Mouse (Mus musculus) subcutaneous adipose tissue, adult 2 months (tissue): ENCODE results near the gene Olfr1161. TPM values are rescaled to one million over a fixed set of nuclear protein-coding genes. Genes with fewer than 3 reads are reported as not detected.

Experiments
- polyA plus RNA-seq: library from polyadenylated mRNA; depleted of rRNA; stranded (reverse); fragments of >200 nt; gene quantifications from 2 replicates; pipeline ENCODE4 v1.2.3, GENCODE M21; 2012; ENCODE audit warnings: low replicate concordance; rRNA removed

Olfr1161 gene
- not detected in 2 replicates for polyA plus RNA-seq

GRCm38 (mm10) chr2:88022474-88022873 is at the start of gene Olfr1161:
Gene Olfr1161, plus strand, starts transcription at chr2:88022774.

DNA sequence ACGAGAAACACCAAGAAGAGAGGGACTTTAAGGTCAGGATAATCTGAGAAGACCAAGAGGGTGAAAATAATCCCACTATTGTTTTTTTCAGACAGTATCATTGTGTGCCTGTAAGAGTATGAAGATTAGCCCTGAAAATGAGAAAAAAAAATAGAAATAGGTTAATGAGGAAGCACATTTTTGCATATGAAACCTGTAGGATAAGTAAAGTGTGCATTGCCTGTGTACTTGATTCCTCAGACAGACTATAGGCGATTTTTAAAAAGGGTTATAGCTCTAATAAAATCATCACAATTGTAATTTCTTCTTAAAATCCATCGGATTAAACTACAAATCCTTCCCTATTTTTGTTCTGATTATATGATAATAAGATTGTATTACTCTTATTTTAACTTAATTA is 48.0 kb upstream of the Olfr1161 start, which contains the start of gene Olfr74:
Gene Olfr74, minus strand, starts transcription at position 101 of the 400 bp plus-strand sequence.

GRCm38 (mm10) chr2:87989813-87990212 is 32.8 kb upstream of the Olfr1161 start, which contains the start of gene Olfr1158:
Gene Olfr1158, plus strand, starts transcription at chr2:87990113.

GRCm38 (mm10) chr2:88007515-88008318 is 14.9 kb upstream of the Olfr1161 start, which contains the start of gene Olfr1160:
Gene Olfr1160, minus strand, starts transcription at chr2:88008268.

GRCm38 (mm10) chr2:88037599-88037998 is 15.0 kb downstream of the Olfr1161 start, which contains the start of gene Olfr73:
Gene Olfr73, minus strand, starts transcription at chr2:88037699.

GRCm38 (mm10) chr2:88051029-88051428 is 28.5 kb downstream of the Olfr1161 start, which contains the start of gene Olfr1162:
Gene Olfr1162, minus strand, starts transcription at chr2:88051129.

DNA sequence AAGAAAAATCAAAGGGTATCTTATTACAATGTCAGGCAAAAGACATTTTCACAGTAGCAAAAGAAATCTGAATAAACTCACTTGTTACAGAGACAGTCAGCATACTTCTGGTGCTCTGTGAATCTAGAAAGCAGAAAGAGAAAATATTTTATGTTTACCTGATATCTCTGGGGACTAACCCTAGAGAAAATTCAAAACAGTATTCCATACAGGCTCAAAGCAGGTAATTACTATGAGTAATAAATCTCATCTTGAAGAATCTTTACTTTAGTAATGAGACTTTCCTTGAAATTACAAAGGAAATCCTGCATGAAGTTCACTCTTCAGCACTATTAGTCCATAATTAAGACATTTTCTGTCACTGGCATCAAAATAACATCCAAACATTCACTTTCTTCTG is 49.2 kb downstream of the Olfr1161 start, which contains the start of gene Olfr1163:
Gene Olfr1163, minus strand, starts transcription at position 101 of the 400 bp plus-strand sequence.

Other genes with a start within 250 kb of the Olfr1161 start
- gene Olfr152, start 243.3 kb upstream of the Olfr1161 start, polyA plus RNA-seq: not detected in 2 replicates
- not detected in 2 replicates for gene Olfr1143, start 222.2 kb upstream of the Olfr1161 start, polyA plus RNA-seq
- gene Olfr1145, start 213.0 kb upstream of the Olfr1161 start, polyA plus RNA-seq: not detected in 2 replicates
- not detected in 2 replicates for gene Olfr1148, start 192.2 kb upstream of the Olfr1161 start, polyA plus RNA-seq
- gene Olfr1150-ps1, start 178.8 kb upstream of the Olfr1161 start, polyA plus RNA-seq: not detected in 2 replicates
- gene Olfr1151, start 166.9 kb upstream of the Olfr1161 start, polyA plus RNA-seq: not detected in 2 replicates
- gene Olfr1152, start 156.3 kb upstream of the Olfr1161 start, polyA plus RNA-seq: not detected in 2 replicates
- not detected in 2 replicates for gene Olfr1153, start 127.8 kb upstream of the Olfr1161 start, polyA plus RNA-seq
- not detected in 2 replicates for gene Olfr1154, start 117.6 kb upstream of the Olfr1161 start, polyA plus RNA-seq
- not detected in 2 replicates for gene Olfr1155, start 77.6 kb upstream of the Olfr1161 start, polyA plus RNA-seq
- not detected in 2 replicates for gene Olfr1156, start 69.7 kb upstream of the Olfr1161 start, polyA plus RNA-seq
- gene Olfr1157, start 54.5 kb upstream of the Olfr1161 start, polyA plus RNA-seq: not detected in 2 replicates
- not detected in 2 replicates for gene Olfr74, start 48.1 kb upstream of the Olfr1161 start, polyA plus RNA-seq
- gene Olfr1158, start 32.7 kb upstream of the Olfr1161 start, polyA plus RNA-seq: not detected in 2 replicates
- not detected in 2 replicates for gene Olfr1160, start 14.5 kb upstream of the Olfr1161 start, polyA plus RNA-seq
- not detected in 2 replicates for gene Olfr73, start 14.9 kb downstream of the Olfr1161 start, polyA plus RNA-seq
- gene Olfr1162, start 28.4 kb downstream of the Olfr1161 start, polyA plus RNA-seq: not detected in 2 replicates
- gene Olfr1163, start 49.1 kb downstream of the Olfr1161 start, polyA plus RNA-seq: not detected in 2 replicates
- gene Olfr1164, start 71.2 kb downstream of the Olfr1161 start, polyA plus RNA-seq: not detected in 2 replicates
- not detected in 2 replicates for gene Olfr1166, start 105.5 kb downstream of the Olfr1161 start, polyA plus RNA-seq
- gene Olfr1167, start 132.4 kb downstream of the Olfr1161 start, polyA plus RNA-seq: not detected in 2 replicates
- not detected in 2 replicates for gene Olfr1168, start 159.1 kb downstream of the Olfr1161 start, polyA plus RNA-seq
- gene Olfr1170, start 205.6 kb downstream of the Olfr1161 start, polyA plus RNA-seq: not detected in 2 replicates